Mouse (Mus musculus) left cerebral cortex, adult 18-20 months (tissue): ENCODE measurements around the gene Phactr2. TPM values are rescaled to one million over a fixed set of nuclear protein-coding genes. Genes with fewer than 3 reads are reported as not detected.

ENCODE experiments used
- DNase-seq, 2 experiments: peaks; one replicate each; pipeline ENCODE4 v3.0.0; 2021 to 2022; ENCODE audit warnings: low spot score in 2 of 2, mixed read lengths in 1 of 2
- total RNA-seq, 2 experiments: library from RNA; stranded (reverse); gene quantifications; 2 replicates each; pipeline ENCODE4 v1.2.3; 2021

The Phactr2 gene
- total RNA-seq, 2 experiments from 2014 or later: 24.8 to 28.4 TPM

DNA sequence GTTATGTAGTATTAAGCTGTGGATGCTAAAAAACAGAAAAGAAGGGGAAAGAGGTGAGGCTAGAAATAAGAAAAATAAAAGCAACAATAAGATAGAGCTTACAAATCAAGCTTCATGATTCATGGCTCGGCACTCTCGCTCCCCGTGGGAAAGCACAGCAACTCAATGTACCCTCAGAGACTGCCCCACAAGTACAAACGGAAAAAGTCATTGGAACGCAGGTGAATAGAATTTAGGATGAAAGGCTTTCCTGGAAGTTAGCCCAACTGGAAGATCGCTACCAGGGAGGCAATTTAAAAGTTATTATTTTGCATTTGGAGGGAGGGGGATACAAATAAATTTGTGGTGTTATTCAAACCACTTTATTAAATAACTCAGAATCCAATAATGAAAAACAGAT, 138.9 kb downstream of the Phactr2 start:
- no peak for DNase-seq

- peak; percentile 13 to 61 for DNase-seq
Observed at GRCm38 (mm10) chr10:13333781-13334180, 140.4 kb downstream of the Phactr2 start.

DNA sequence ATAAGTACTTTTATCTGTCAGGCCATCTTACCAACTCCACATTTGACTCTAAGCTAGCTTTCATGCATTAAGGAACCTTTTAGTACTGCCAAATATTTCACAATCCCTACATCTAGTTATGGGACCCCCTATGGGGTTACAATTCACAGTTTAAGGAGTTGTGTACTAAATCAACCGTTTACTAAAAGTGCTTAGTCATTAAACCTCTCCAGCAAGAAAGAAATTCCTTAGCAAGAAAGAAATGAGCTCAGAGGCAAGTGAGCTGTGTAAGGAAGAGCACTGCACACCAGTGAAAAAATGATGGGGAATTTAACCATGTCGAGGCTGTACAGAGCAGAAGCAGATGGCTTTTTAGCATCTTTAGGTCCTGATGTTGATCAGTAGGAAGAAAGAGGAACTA, 141.2 kb downstream of the Phactr2 start:
- DNase-seq: no peak

DNA sequence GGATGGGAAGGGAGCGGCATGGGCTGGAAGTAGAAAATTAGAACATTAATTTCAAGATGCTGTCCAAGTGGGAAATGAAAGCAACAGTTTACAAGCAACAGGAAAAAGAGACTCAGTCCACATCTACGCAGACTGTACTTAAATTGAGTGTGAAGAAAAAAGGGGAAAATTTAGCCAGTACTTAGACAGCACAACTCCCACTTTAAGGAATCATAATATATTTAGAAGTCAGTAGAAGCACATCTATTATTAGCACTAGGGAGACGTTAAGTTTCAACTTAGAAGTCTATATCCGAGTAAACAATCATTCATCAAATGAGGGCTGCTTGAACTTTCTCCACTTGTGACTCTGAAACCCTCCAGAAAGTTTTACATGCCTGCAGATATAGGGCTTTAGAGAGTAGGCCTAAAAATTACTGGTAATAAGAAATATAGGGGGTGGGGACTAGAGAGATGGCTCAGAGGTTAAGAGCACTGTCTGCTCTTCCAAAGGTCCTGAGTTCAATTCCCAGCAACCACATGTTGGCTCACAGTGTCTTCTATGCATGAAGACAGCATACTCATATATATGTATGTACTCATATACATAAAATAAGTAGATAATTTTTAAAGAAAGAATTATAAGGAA, 142.7 kb downstream of the Phactr2 start:
- no peak for DNase-seq

- DNase-seq: no peak
Observed at GRCm38 (mm10) chr10:13328602-13329001, 145.6 kb downstream of the Phactr2 start.

GRCm38 (mm10) chr10:13326149-13326873, 147.9 kb downstream of the Phactr2 start:
- DNase-seq: no peak

- DNase-seq: peak; percentile 21 to 35
Observed at GRCm38 (mm10) chr10:13323806-13324411, 150.3 kb downstream of the Phactr2 start.

- no peak for DNase-seq
Observed at GRCm38 (mm10) chr10:13323139-13323805, 150.9 kb downstream of the Phactr2 start.

- no peak for DNase-seq
Observed at GRCm38 (mm10) chr10:13314999-13315398, 159.2 kb downstream of the Phactr2 start.

GRCm38 (mm10) chr10:13312576-13312975, 161.6 kb downstream of the Phactr2 start:
- no peak for DNase-seq

DNA sequence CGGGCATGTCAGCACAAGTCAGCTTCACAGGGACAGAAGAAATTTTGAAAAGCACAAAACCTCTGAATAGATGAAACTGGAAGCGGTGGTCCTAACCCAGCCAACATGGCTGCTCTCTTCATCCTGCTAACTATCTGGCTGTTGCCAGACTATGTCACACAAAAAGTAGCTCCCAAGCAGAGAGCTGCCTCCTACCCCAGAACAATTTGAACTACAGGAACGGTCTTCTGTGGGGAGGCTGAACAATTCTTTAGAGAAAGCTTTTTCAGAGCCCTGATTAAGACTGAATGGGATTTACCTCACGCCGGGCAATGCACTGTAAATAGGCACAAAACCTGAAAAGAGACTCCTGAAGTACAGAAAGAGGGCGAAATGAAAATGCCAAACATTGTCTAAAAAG, 162.6 kb downstream of the Phactr2 start:
- no peak for DNase-seq

DNA sequence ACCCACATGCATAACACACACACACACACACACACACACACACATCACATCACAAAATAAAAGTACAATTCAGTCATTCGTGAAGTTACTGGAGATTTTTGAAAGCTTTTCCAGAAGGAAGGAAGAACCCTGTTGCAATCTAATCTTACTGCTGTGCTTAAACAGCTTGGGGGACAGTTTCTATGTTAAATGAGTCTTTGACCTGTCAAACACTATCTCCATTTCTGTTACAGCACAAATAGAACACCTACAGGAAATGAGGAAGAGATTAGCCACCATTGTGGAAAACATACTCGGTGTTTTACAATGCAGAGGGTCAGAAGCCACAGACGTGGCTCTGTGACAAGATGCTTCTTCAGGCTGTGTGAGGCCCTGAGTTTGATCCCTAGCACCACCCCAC, 164.1 kb downstream of the Phactr2 start:
- DNase-seq: no peak

DNA sequence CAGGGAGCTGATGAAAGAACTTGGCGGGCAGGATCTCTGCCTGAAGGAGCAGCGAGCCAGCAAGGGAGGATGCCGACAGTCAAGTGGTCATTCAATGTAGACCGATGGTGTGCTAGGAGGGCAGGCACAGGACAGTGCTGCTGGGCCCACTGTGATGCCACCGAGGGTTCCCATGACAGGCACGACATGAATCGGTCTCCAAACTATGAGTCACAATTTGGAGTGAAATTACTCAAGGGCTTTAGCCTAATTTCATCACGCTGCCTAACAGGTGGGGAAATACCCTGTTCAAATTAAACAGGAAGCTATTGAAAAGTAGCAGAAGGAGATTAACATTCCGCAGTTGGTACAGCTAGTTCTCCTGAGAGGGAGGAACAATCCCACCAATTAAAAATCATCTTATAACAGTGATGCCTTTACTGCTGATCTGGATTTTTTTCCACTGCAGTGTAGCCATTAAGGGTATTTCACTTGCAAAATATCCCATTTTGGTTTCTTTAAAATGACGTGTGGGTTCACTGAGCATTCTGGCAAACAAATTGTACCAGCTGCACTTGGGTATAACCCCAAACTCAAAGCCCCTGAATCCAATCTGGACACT, 169.5 kb downstream of the Phactr2 start:
- no peak for DNase-seq

- DNase-seq: no peak
Observed at GRCm38 (mm10) chr10:13303271-13304265, 170.6 kb downstream of the Phactr2 start.

DNA sequence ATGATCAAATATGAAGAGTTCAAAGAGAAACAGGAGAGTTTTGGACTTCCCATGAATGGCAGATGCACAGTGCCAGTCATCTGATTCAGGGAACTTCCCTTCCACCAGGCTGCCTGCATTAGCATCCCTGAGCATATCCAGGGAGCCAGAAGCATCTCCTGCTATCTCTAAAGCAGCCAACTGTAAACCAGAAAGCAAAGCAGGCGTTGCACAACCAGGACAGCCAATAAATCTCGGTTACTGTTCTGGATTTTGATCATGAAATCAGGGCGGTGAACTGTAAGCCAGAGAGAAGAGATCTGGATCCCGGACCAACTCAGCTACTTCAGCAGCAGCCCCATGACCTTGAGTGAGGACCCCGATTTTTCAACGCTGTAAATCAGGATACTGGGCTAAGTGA, 173.6 kb downstream of the Phactr2 start:
- no peak for DNase-seq

GRCm38 (mm10) chr10:13300196-13300595, 174.0 kb downstream of the Phactr2 start:
- no peak for DNase-seq

DNA sequence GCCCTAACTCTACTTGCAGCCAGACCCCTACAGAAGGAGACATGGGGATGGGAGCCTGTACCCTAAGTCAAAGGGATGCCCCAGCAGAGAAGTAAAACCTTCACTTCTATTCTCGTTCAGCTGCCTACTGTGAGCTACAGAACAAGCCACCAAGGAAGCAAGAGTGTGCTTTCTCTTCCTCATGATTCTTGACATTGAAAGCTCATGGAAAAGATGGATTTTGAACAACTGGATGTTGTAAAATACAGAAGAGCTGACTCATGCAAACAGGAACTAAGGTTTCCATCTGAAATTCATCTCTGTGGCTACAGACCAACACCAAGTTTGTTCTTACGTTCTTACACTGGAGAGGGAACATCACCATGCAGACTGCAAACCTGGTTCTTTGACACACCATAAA, 179.3 kb downstream of the Phactr2 start:
- DNase-seq: no peak

DNA sequence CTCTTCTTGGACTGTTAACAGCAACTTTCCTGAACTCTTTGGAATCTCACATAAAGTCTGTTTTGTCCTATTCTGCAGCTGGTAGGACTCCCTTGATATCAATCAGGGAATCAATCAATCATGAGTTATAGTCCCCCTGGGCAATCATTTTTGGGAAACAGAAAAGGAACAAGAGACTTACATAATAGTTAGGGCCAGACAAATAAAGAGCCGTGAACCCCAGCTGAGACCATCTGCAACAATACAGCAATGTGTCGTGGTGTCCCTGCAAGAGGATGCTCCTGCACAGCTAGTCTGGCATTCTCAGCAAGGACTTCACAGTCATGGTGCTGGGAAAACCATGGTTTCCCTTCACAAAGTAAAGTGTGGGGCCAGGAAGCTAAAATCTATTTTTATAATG, 182.2 kb downstream of the Phactr2 start:
- DNase-seq: no peak

DNA sequence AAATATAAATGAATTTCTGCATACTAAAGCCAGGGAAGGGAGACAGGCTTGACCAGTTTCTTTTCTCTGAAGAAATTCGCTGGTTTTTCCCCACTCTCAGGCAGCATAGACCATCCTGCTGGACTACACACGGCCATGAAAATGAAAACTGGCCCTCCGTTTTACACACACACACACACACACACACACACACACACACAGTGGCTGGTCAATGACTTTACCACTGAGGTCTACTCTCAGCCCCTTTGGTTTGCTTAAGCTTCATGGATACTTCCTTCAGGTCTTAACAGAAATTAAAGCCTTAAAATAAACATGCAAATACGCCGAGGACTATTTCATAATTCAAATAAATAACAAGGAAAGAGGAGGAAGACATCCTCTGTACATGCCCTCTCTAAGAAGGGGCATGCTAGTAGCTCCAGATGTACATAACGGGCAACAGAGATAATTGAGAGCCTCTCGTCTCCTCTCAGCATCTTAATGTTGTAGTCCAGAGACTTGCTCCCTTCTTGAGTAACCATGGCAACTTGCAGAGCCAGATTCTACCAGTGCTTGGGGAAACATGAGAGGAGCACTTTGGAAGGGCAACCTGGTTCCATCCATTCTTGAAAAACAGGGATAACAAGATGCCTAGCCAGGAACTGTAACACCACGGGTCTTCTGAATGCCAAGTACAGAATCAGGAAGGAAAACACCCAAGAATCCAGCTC, 184.8 kb downstream of the Phactr2 start:
- DNase-seq: no peak

DNA sequence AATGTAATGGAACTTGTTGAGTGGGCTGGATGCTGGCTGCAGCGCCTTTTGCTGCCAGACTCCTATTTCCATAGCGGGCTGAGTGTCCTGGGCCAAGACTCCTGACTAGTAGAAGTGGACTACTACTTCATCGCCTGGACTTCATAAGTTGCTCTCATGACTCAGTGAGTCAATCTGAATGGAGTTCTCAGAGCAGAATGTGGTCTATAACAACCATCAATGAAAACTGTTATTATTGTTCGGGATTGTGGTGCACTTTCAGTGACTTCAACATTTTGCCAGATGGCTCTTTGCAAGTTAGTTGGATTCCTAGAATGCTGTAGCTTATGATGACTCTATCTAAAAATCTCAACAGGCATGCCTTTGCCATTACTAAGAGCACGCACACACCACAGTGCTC, 185.9 kb downstream of the Phactr2 start:
- no peak for DNase-seq
